Mouse (Mus musculus) G1E (cell line): ENCODE data around the gene Fuca1.

ENCODE experiments used
- CTCF ChIP-seq: IDR thresholded peaks from 2 replicates; pipeline ENCODE4 v1.5.1; 2012; ENCODE audit warnings: low read depth, low read length, inconsistent platforms, mixed read lengths
- GATA1 ChIP-seq: IDR thresholded peaks from 2 replicates; pipeline ENCODE4 v1.6.1; 2012; ENCODE audit warnings: borderline replicate concordance, low read length, inconsistent platforms, mixed read lengths
- GATA2 ChIP-seq: IDR thresholded peaks from 2 replicates; pipeline ENCODE4 v1.6.1; 2012; ENCODE audit warnings: low read depth, low read length, inconsistent platforms, borderline replicate concordance
- POLR2AphosphoS5 ChIP-seq: IDR thresholded peaks from 2 replicates; pipeline ENCODE4 v1.6.1; 2012; ENCODE audit warnings: low read depth, low read length, inconsistent platforms; ENCODE audit not compliant: insufficient replicate concordance
- TAL1 ChIP-seq: conservative IDR thresholded peaks from 2 replicates; pipeline ENCODE4 v1.6.1; 2012; ENCODE audit warnings: low read depth, low read length, inconsistent platforms, mixed read lengths

GRCm38 (mm10) chr4:135949475-135949874 is 28.9 kb downstream of the Fuca1 start:
- TF ChIP-seq GATA1 (no peak), CTCF (no peak), GATA2 (no peak), TAL1 (no peak), POLR2AphosphoS5 (no peak)
